Comparison of ENCODE assay signal across 9 mouse cellular contexts in the genomic region with DNA sequence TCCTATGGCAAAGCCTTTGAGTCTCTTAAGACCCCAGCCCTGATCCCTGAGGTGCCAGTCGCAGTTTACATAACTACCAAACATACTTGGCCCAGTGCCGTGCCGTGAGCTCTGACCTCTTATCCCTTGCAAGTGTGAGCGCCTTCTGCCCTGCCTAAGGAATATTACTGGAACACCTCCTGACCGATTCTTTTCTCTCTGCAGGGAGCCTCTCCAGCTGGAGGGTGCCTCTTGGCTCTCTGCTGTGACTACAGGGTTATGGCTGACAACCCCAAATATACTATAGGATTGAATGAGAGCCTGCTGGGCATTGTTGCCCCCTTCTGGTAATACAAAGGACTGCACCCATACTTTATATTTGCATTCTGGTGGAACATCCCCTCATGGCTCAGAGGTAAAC. TPM values are rescaled to one million over a fixed set of nuclear protein-coding genes. Genes with fewer than 3 reads are reported as not detected.
DNase-seq lines count a peak whose midpoint lies in the region; ATAC-seq lines count a peak whose summit lies in the region.
"Had no signal": no experiment of that assay in that cellular context is flagged by ENCODE, and none has a peak within 500 bp of the region (broad histone marks: within the 10 kb centered on the region; RNA-seq: fewer than 3 reads in every experiment).

No protein-coding gene starts in this region.

- H3K4me2 ChIP-seq in embryonic facial prominence, embryonic 15.5 days (replicated peaks) = no peak overlapping the region
- H3K4me2 ChIP-seq: limb, embryonic 15.5 days had no signal

- no peak overlapping the region for H3K4me3 ChIP-seq in embryonic facial prominence, embryonic 15.5 days (replicated peaks)
- H3K4me3 ChIP-seq: limb, embryonic 15.5 days had no signal

- H3K27me3 ChIP-seq in embryonic facial prominence, embryonic 15.5 days = no peaks in the 10 kb centered on the region
- H3K27me3 ChIP-seq: limb, embryonic 15.5 days had no signal

- WGBS in embryonic facial prominence, embryonic 15.5 days = 72% methylated on average over 5 of the region's 5 CpGs

- no peak overlapping the region for H3K27ac ChIP-seq in embryonic facial prominence, embryonic 15.5 days (replicated peaks)
- H3K27ac ChIP-seq: limb, embryonic 15.5 days had no signal

- peak; percentile 29; the same call in 1 of the 2 replicates for ATAC-seq in embryonic facial prominence, embryonic 15.5 days (ENCODE audit: insufficient number of reproducible peaks, low FRiP score, low TSS enrichment, low read depth)
- ATAC-seq in megakaryocyte-erythroid progenitor cell, adult 5-6 weeks (replicated peaks; ENCODE audit: low FRiP score, low TSS enrichment, poor library complexity, severe bottlenecking) = peak; percentile 46; the same call in 1 of the 2 replicates

- no peaks in the 10 kb centered on the region for H3K9me3 ChIP-seq in embryonic facial prominence, embryonic 15.5 days (replicated peaks)
- H3K9me3 ChIP-seq: limb, embryonic 15.5 days had no signal

- no peak overlapping the region for H3K9ac ChIP-seq in embryonic facial prominence, embryonic 15.5 days
- H3K9ac ChIP-seq: limb, embryonic 15.5 days had no signal

- peak; percentile 62 for DNase-seq in layer of hippocampus, adult 11-12 months (ENCODE audit: low spot score)
- DNase-seq in layer of hippocampus, adult 8-10 months (ENCODE audit: low spot score in 2 of 2) = no peak
- DNase-seq in T-cell, adult 2 months (ENCODE audit: low spot score) = peak; percentile 50
- peak; percentile 62 for DNase-seq in kidney, adult 9 months
- DNase-seq in thymus, postnatal 14 days = peak; percentile 49
- DNase-seq in frontal cortex, postnatal 25 days (ENCODE audit: low spot score in 2 of 2) = no peak

- H3K36me3 ChIP-seq in embryonic facial prominence, embryonic 15.5 days = peaks cover 48% of the 10 kb centered on the region

- H3K4me1 ChIP-seq in embryonic facial prominence, embryonic 15.5 days = no peaks in the 10 kb centered on the region
- H3K4me1 ChIP-seq: limb, embryonic 15.5 days had no signal

RNA-seq across cellular contexts. Expression of gene Dnase1l2, which starts 5.9 kb away (rescaled TPM):
- 10 to 100 TPM in 1 of 4 experiments, 1 to 10 TPM in 3; 5.8 to 12.1 (median 8.2) TPM for total RNA-seq in layer of hippocampus, adult 8-10 months (2022)
- 13.0 and 17.2 TPM in 2 replicates for polyA plus RNA-seq in embryonic facial prominence, embryonic 15.5 days (2015; fragmentation: Nextera tagmentation; extraction: Ambion mirVana)
- 1.2 and 5.0 TPM in 2 replicates for total RNA-seq in megakaryocyte-erythroid progenitor cell, adult 5-6 weeks (2014; fragmentation: Nextera tagmentation)
- 0.34 and 2.9 TPM in 2 replicates for total RNA-seq in megakaryocyte-erythroid progenitor cell, adult 5-6 weeks (2017)

RNA-seq across cellular contexts. Expression of gene Eci1, which starts 10.6 kb away (rescaled TPM):
- total RNA-seq in layer of hippocampus, adult 8-10 months (2022) = 10 to 100 TPM; 23.1 to 33.9 (median 27.9) TPM
- 70.0 and 71.2 TPM in 2 replicates for polyA plus RNA-seq in embryonic facial prominence, embryonic 15.5 days (2015; fragmentation: Nextera tagmentation; extraction: Ambion mirVana)
- total RNA-seq in megakaryocyte-erythroid progenitor cell, adult 5-6 weeks (2014; fragmentation: Nextera tagmentation) = 79.7 and 88.7 TPM in 2 replicates
- total RNA-seq in megakaryocyte-erythroid progenitor cell, adult 5-6 weeks (2017) = 33.3 and 37.6 TPM in 2 replicates

RNA-seq across cellular contexts. Expression of gene Rnps1, which starts 22.7 kb away (rescaled TPM):
- 100 to 1,000 TPM; 122 to 134 (median 134) TPM for total RNA-seq in layer of hippocampus, adult 8-10 months (2022)
- 253 and 275 TPM in 2 replicates for polyA plus RNA-seq in embryonic facial prominence, embryonic 15.5 days (2015; fragmentation: Nextera tagmentation; extraction: Ambion mirVana)
- total RNA-seq in megakaryocyte-erythroid progenitor cell, adult 5-6 weeks (2014; fragmentation: Nextera tagmentation) = 325 and 334 TPM in 2 replicates
- total RNA-seq in megakaryocyte-erythroid progenitor cell, adult 5-6 weeks (2017) = 263 and 290 TPM in 2 replicates

RNA-seq across cellular contexts. Expression of gene E4f1, which starts 33.1 kb away (rescaled TPM):
- 10 to 100 TPM; 31.0 to 44.2 (median 38.4) TPM for total RNA-seq in layer of hippocampus, adult 8-10 months (2022)
- polyA plus RNA-seq in embryonic facial prominence, embryonic 15.5 days (2015; fragmentation: Nextera tagmentation; extraction: Ambion mirVana) = 37.0 and 39.8 TPM in 2 replicates
- 47.7 and 60.9 TPM in 2 replicates for total RNA-seq in megakaryocyte-erythroid progenitor cell, adult 5-6 weeks (2014; fragmentation: Nextera tagmentation)
- 10.5 and 20.8 TPM in 2 replicates for total RNA-seq in megakaryocyte-erythroid progenitor cell, adult 5-6 weeks (2017)

RNA-seq across cellular contexts. Expression of gene Pgp, which starts 33.2 kb away (rescaled TPM):
- 10 to 100 TPM; 54.8 to 62.3 (median 57.7) TPM for total RNA-seq in layer of hippocampus, adult 8-10 months (2022)
- polyA plus RNA-seq in embryonic facial prominence, embryonic 15.5 days (2015; fragmentation: Nextera tagmentation; extraction: Ambion mirVana) = 48.9 and 50.6 TPM in 2 replicates
- 32.8 and 43.6 TPM in 2 replicates for total RNA-seq in megakaryocyte-erythroid progenitor cell, adult 5-6 weeks (2014; fragmentation: Nextera tagmentation)
- 21.9 and 23.4 TPM in 2 replicates for total RNA-seq in megakaryocyte-erythroid progenitor cell, adult 5-6 weeks (2017)

Comparison
In these comparisons a context has a peak if more than half of its experiments do, and no peak if none do; other contexts are left out.
1. DNase-seq: peak in layer of hippocampus, adult 11-12 months (single experiment), T-cell, adult 2 months (single experiment), kidney, adult 9 months (single experiment) and thymus, postnatal 14 days (single experiment); none in layer of hippocampus, adult 8-10 months (0 of 2) and frontal cortex, postnatal 25 days (0 of 2).